In the genomic region with DNA sequence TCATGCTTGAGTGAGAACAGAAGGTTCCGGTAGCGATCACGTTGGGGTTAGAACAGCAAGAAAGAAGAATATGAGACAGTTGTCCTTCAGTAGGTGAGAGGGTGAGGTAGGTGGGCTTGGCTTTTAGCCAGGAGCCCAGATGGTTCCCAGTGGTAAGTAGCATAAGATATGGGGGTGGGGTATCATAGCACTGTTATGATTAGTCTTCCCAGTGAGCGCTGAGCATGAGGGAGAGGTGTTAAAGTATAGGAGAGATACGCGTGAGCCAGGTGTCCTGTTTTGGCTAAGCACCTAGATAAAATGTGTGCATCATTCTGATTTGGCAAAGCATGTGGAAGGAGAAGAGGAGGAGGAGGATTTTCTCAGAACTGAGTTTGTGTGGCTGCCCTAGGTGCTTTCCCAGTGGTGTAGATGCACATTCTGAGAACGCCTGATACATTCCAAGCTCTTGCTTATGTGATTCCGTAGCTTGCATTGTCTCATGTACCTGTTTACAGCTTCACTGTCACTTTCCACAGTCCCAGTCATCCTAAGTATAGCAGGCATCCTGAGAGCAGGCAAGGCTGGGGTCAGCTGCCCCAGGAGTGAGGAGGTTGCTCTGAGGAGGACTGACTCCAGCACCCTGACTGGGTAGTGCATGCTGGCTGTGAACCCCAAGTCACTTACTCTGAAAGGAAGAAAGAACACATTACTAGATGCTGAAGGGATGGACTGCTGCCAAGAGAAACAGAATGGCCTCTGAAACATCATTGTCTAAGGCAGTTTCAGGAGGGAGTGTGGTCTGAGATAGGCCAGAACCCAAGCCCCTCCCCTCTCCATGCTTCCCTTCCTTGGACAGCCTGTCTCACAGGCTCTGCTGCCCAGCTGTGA, we compare ENCODE assay signal across 9 mouse cellular contexts. TPM values are rescaled to one million over a fixed set of nuclear protein-coding genes. Genes with fewer than 3 reads are reported as not detected.
DNase-seq lines count a peak whose midpoint lies in the region; ATAC-seq and TF ChIP-seq lines count a peak whose summit lies in the region.
"Had no signal": no experiment of that assay in that cellular context is flagged by ENCODE, and none has a peak within 500 bp of the region (broad histone marks: within the 10 kb centered on the region; RNA-seq: fewer than 3 reads in every experiment).

No protein-coding gene starts in this region.

- no peak for TF ChIP-seq CTCF in midbrain, postnatal 0 days (IDR thresholded peaks at IDR 0.05)

- H3K27ac ChIP-seq in neural tube, embryonic 11.5 days (ENCODE audit: low read depth, low read length): no peak overlapping the region
- H3K27ac ChIP-seq in heart, embryonic 16.5 days (ENCODE audit: low read length): peak overlapping the region; percentile 78
- no peak overlapping the region for H3K27ac ChIP-seq in midbrain, postnatal 0 days (ENCODE audit: low read depth, low read length)
- no peak overlapping the region for H3K27ac ChIP-seq in kidney, embryonic 16.5 days (ENCODE audit: low read length)
- H3K27ac ChIP-seq: limb, embryonic 12.5 days had no signal

- DNase-seq in embryo, embryonic 11 days: peak; percentile 10
- no peak for DNase-seq in embryo, embryonic 10 days (ENCODE audit: low spot score)
- DNase-seq in neural tube, embryonic 11.5 days (ENCODE audit: low spot score): peak; percentile 33
- DNase-seq in neural tube, embryonic 10.5 days (ENCODE audit: extremely low spot score, low spot score): no peak
- DNase-seq in midbrain, postnatal 0 days (ENCODE audit: low spot score): peak; percentile 68

- no peaks in the 10 kb centered on the region for H3K4me1 ChIP-seq in neural tube, embryonic 11.5 days (ENCODE audit: control insufficient read depth, insufficient read depth, low read length)
- peaks cover 23% of the 10 kb centered on the region for H3K4me1 ChIP-seq in heart, embryonic 16.5 days (ENCODE audit: control insufficient read depth, insufficient read depth, low read length)
- H3K4me1 ChIP-seq in midbrain, postnatal 0 days (ENCODE audit: insufficient read depth, low read length): no peaks in the 10 kb centered on the region
- H3K4me1 ChIP-seq in kidney, embryonic 16.5 days (ENCODE audit: insufficient read depth, low read length): no peaks in the 10 kb centered on the region
- H3K4me1 ChIP-seq: limb, embryonic 12.5 days had no signal

- H3K4me3 ChIP-seq in neural tube, embryonic 11.5 days (ENCODE audit: low read depth, low read length): no peak overlapping the region
- H3K4me3 ChIP-seq in heart, embryonic 16.5 days (ENCODE audit: low read length): no peak overlapping the region
- H3K4me3 ChIP-seq in midbrain, postnatal 0 days (ENCODE audit: low read depth, low read length): no peak overlapping the region
- no peak overlapping the region for H3K4me3 ChIP-seq in kidney, embryonic 16.5 days (ENCODE audit: low read length)
- H3K4me3 ChIP-seq: limb, embryonic 12.5 days had no signal

- H3K9ac ChIP-seq in neural tube, embryonic 11.5 days (ENCODE audit: low read length): no peak overlapping the region
- H3K9ac ChIP-seq in heart, embryonic 16.5 days (ENCODE audit: low read length): no peak overlapping the region
- no peak overlapping the region for H3K9ac ChIP-seq in midbrain, postnatal 0 days (replicated peaks; ENCODE audit: low read length, poor library complexity, severe bottlenecking)
- no peak overlapping the region for H3K9ac ChIP-seq in kidney, embryonic 16.5 days (replicated peaks; ENCODE audit: low read length)
- H3K9ac ChIP-seq: limb, embryonic 12.5 days had no signal

- H3K27me3 ChIP-seq in neural tube, embryonic 11.5 days (ENCODE audit: control insufficient read depth, insufficient read depth, low read length): no peaks in the 10 kb centered on the region
- no peaks in the 10 kb centered on the region for H3K27me3 ChIP-seq in heart, embryonic 16.5 days (ENCODE audit: control insufficient read depth, insufficient read depth, low read length)
- H3K27me3 ChIP-seq in midbrain, postnatal 0 days (ENCODE audit: insufficient read depth, low read length): no peaks in the 10 kb centered on the region
- H3K27me3 ChIP-seq in kidney, embryonic 16.5 days (ENCODE audit: insufficient read depth, low read length): no peaks in the 10 kb centered on the region
- H3K27me3 ChIP-seq: limb, embryonic 12.5 days had no signal

- no peak overlapping the region for H3K4me2 ChIP-seq in neural tube, embryonic 11.5 days (ENCODE audit: low read depth)
- H3K4me2 ChIP-seq in heart, embryonic 16.5 days (ENCODE audit: low read depth, low read length): no peak overlapping the region
- H3K4me2 ChIP-seq in midbrain, postnatal 0 days (ENCODE audit: low read depth, low read length, poor library complexity, severe bottlenecking): no peak overlapping the region
- no peak overlapping the region for H3K4me2 ChIP-seq in kidney, embryonic 16.5 days (replicated peaks; ENCODE audit: low read depth, low read length)
- H3K4me2 ChIP-seq: limb, embryonic 12.5 days had no signal

- H3K36me3 ChIP-seq in neural tube, embryonic 11.5 days (ENCODE audit: control insufficient read depth, insufficient read depth, low read length): peaks cover 3% of the 10 kb centered on the region; the same call in 1 of the 2 replicates
- peaks cover 23% of the 10 kb centered on the region for H3K36me3 ChIP-seq in heart, embryonic 16.5 days (ENCODE audit: control insufficient read depth, insufficient read depth)
- peaks cover 36% of the 10 kb centered on the region for H3K36me3 ChIP-seq in midbrain, postnatal 0 days (ENCODE audit: insufficient read depth, low read length)
- peaks cover 17% of the 10 kb centered on the region for H3K36me3 ChIP-seq in kidney, embryonic 16.5 days (ENCODE audit: insufficient read depth, low read length)

- WGBS in neural tube, embryonic 11.5 days: 92% methylated on average over 8 of the region's 8 CpGs
- WGBS in heart, embryonic 16.5 days: 64% methylated on average over 8 of the region's 8 CpGs
- 92% methylated on average over 8 of the region's 8 CpGs for WGBS in midbrain, postnatal 0 days
- 88% methylated on average over 8 of the region's 8 CpGs for WGBS in kidney, embryonic 16.5 days

- H3K9me3 ChIP-seq in neural tube, embryonic 11.5 days (ENCODE audit: control insufficient read depth, low read length): no peaks in the 10 kb centered on the region
- H3K9me3 ChIP-seq in heart, embryonic 16.5 days (replicated peaks; ENCODE audit: control insufficient read depth, low read length): no peaks in the 10 kb centered on the region
- no peaks in the 10 kb centered on the region for H3K9me3 ChIP-seq in midbrain, postnatal 0 days (ENCODE audit: low read length)
- H3K9me3 ChIP-seq in kidney, embryonic 16.5 days (ENCODE audit: low read length): no peaks in the 10 kb centered on the region
- H3K9me3 ChIP-seq: limb, embryonic 12.5 days had no signal

- ATAC-seq in neural tube, embryonic 11.5 days (ENCODE audit: insufficient read depth, low FRiP score, low TSS enrichment): no peak
- peak; percentile 92 for ATAC-seq in heart, embryonic 16.5 days (replicated peaks; ENCODE audit: extremely low read depth, insufficient read depth, low FRiP score)
- ATAC-seq in midbrain, postnatal 0 days (ENCODE audit: low FRiP score): no peak
- no peak for ATAC-seq in activated CD4-positive, CD25-positive, alpha-beta regulatory T cell, adult 4 months
- no peak for ATAC-seq in kidney, embryonic 16.5 days (ENCODE audit: low FRiP score, low TSS enrichment)

RNA-seq across cellular contexts. Expression of a gene that starts 24.5 kb away (rescaled TPM):
- 8.5 and 10.9 TPM in 2 replicates for polyA plus RNA-seq in neural tube, embryonic 11.5 days (2014; fragmentation: Nextera tagmentation; extraction: Ambion mirVana)
- polyA plus RNA-seq in heart, embryonic 16.5 days (2015; fragmentation: Nextera tagmentation; extraction: Ambion mirVana): 0.20 and 0.30 TPM in 2 replicates
- 44.8 and 45.7 TPM in 2 replicates for total RNA-seq in midbrain, postnatal 0 days (2014; rRNA removed)
- 42.6 and 43.3 TPM in 2 replicates for polyA plus RNA-seq in midbrain, postnatal 0 days (2015; fragmentation: Nextera tagmentation; extraction: Ambion mirVana)
- polyA plus RNA-seq in activated CD4-positive, CD25-positive, alpha-beta regulatory T cell, adult 4 months (2017; shearing (Covaris generic)): under 1 TPM in 1 of 2 experiments, not detected in 1; 0.50 TPM
- 0.23 and 0.30 TPM in 2 replicates for polyA plus RNA-seq in kidney, embryonic 16.5 days (2015; fragmentation: Nextera tagmentation; extraction: Ambion mirVana)

RNA-seq across cellular contexts. Expression of a gene that starts 30.6 kb away (rescaled TPM):
- polyA plus RNA-seq in neural tube, embryonic 11.5 days (2014; fragmentation: Nextera tagmentation; extraction: Ambion mirVana): 50.9 and 51.8 TPM in 2 replicates
- 34.8 and 36.5 TPM in 2 replicates for polyA plus RNA-seq in heart, embryonic 16.5 days (2015; fragmentation: Nextera tagmentation; extraction: Ambion mirVana)
- total RNA-seq in midbrain, postnatal 0 days (2014; rRNA removed): 128 and 157 TPM in 2 replicates
- 70.4 and 72.1 TPM in 2 replicates for polyA plus RNA-seq in midbrain, postnatal 0 days (2015; fragmentation: Nextera tagmentation; extraction: Ambion mirVana)
- 10 to 100 TPM; 17.3 to 19.2 TPM for polyA plus RNA-seq in activated CD4-positive, CD25-positive, alpha-beta regulatory T cell, adult 4 months (2017; shearing (Covaris generic))
- 33.5 and 34.2 TPM in 2 replicates for polyA plus RNA-seq in kidney, embryonic 16.5 days (2015; fragmentation: Nextera tagmentation; extraction: Ambion mirVana)

Comparison
In these comparisons a context has a peak if more than half of its experiments do, and no peak if none do; other contexts are left out.
1. DNase-seq: peak in embryo, embryonic 11 days (single experiment), neural tube, embryonic 11.5 days (single experiment) and midbrain, postnatal 0 days (single experiment); none in embryo, embryonic 10 days (single experiment) and neural tube, embryonic 10.5 days (single experiment).